Mouse (Mus musculus): ENCODE data around the gene Vmn1r197.
"Not testable (repeated sequence)": the region's sequence is repeated elsewhere in the genome, so short reads cannot be mapped to it uniquely, and the experiment has no call there.

Gene Vmn1r197

GRCm38 (mm10) chr13:22324289-22324688, at the start of gene Vmn1r197:
Vmn1r197 (plus strand) TSS chr13:22324589.
- no peak for DNase-seq (ENCODE audit: low read depth, low spot score)

- DNase-seq (ENCODE audit: low read depth, low spot score), result peak; percentile 18
Observed at GRCm38 (mm10) chr13:22284578-22284977, 39.8 kb upstream of the Vmn1r197 start.

- no peak for DNase-seq (ENCODE audit: low read depth, low spot score)
Observed at GRCm38 (mm10) chr13:22289620-22290019, 34.8 kb upstream of the Vmn1r197 start, which contains the start of gene Vmn1r196. Vmn1r196 (plus strand) TSS chr13:22289920.

- DNase-seq (ENCODE audit: low read depth, low spot score), result not testable (repeated sequence)
Observed at GRCm38 (mm10) chr13:22308075-22308474, 16.3 kb upstream of the Vmn1r197 start.

- no peak for DNase-seq (ENCODE audit: low read depth, low spot score)
Observed at GRCm38 (mm10) chr13:22315361-22315760, 9.0 kb upstream of the Vmn1r197 start.

GRCm38 (mm10) chr13:22317366-22317765, 7.0 kb upstream of the Vmn1r197 start:
- no peak for DNase-seq (ENCODE audit: low read depth, low spot score)

GRCm38 (mm10) chr13:22320091-22320490, 4.3 kb upstream of the Vmn1r197 start:
- DNase-seq (ENCODE audit: low read depth, low spot score), result no peak

GRCm38 (mm10) chr13:22333269-22333668, 8.9 kb downstream of the Vmn1r197 start:
- no peak for DNase-seq (ENCODE audit: low read depth, low spot score)

- DNase-seq (ENCODE audit: low read depth, low spot score), result peak; percentile 16
Observed at GRCm38 (mm10) chr13:22335565-22335964, 11.2 kb downstream of the Vmn1r197 start.

GRCm38 (mm10) chr13:22350064-22350463, 25.7 kb downstream of the Vmn1r197 start, which contains the start of gene Vmn1r198:
Vmn1r198 (plus strand) TSS chr13:22350364.
- no peak for DNase-seq (ENCODE audit: low read depth, low spot score)

- no peak for DNase-seq (ENCODE audit: low read depth, low spot score)
Observed at GRCm38 (mm10) chr13:22350813-22351212, 26.4 kb downstream of the Vmn1r197 start.

GRCm38 (mm10) chr13:22379518-22379917, 55.1 kb downstream of the Vmn1r197 start, which contains the start of gene Vmn1r199:
Vmn1r199 (plus strand) TSS chr13:22379818.
- DNase-seq (ENCODE audit: low read depth, low spot score), result no peak

- peak; percentile 80 for DNase-seq (ENCODE audit: low read depth, low spot score)
Observed at GRCm38 (mm10) chr13:22381128-22381527, 56.7 kb downstream of the Vmn1r197 start.

Measured in brain, adult 2 months (tissue).